Mouse (Mus musculus) embryonic facial prominence, embryonic 11.5 days (tissue): ENCODE results near the gene Rps28. TPM values are rescaled to one million over a fixed set of nuclear protein-coding genes. Genes with fewer than 3 reads are reported as not detected.

Experiments
- ATAC-seq: fragments of 200-750 bp; cut with Nextera tagmentation; replicated peaks from 2 replicates; pipeline ENCODE4 v1.8.0; 2017; ENCODE audit warnings: low read depth; ENCODE audit not compliant: insufficient number of reproducible peaks, low FRiP score, low TSS enrichment
- DNase-seq: peaks from one replicate; pipeline ENCODE4 v3.0.0-alpha.2; 2015; ENCODE audit warnings: low spot score
- H3K27ac ChIP-seq: fragments of 300-500 bp; sonication (generic); replicated peaks from 2 replicates; pipeline ENCODE4 v1.5.1; 2014; ENCODE audit warnings: mild to moderate bottlenecking, low read depth, low read length, control low read depth
- H3K27me3 ChIP-seq: fragments of 300-500 bp; sonication (generic); 2 replicates; pipeline ENCODE4 v1.6.1; 2014; ENCODE audit warnings: mild to moderate bottlenecking, low read length, moderate library complexity, mixed read lengths; ENCODE audit not compliant: control insufficient read depth, insufficient read depth
- H3K36me3 ChIP-seq: fragments of 300-500 bp; sonication (generic); replicated peaks from 2 replicates; pipeline ENCODE4 v1.6.1; 2014; ENCODE audit warnings: low read depth, mild to moderate bottlenecking, low read length, moderate library complexity, mixed read lengths; ENCODE audit not compliant: control insufficient read depth, insufficient read depth
- H3K4me1 ChIP-seq: fragments of 300-500 bp; sonication (generic); 2 replicates; pipeline ENCODE4 v1.6.1; 2014; ENCODE audit warnings: low read length, mixed read lengths; ENCODE audit not compliant: control insufficient read depth, insufficient read depth
- H3K4me2 ChIP-seq: fragments of 300-500 bp; sonication (generic); 2 replicates; pipeline ENCODE4 v1.6.1; 2014; ENCODE audit warnings: low read depth, mild to moderate bottlenecking, control low read depth, low read length, moderate library complexity
- H3K4me3 ChIP-seq: fragments of 300-500 bp; sonication (generic); 2 replicates; pipeline ENCODE4 v1.5.1; 2014; ENCODE audit warnings: low read depth, low read length, control low read depth
- H3K9ac ChIP-seq: fragments of 300-500 bp; sonication (generic); replicated peaks from 2 replicates; pipeline ENCODE4 v1.6.1; 2014; ENCODE audit warnings: mild to moderate bottlenecking, control low read depth, low read length
- H3K9me3 ChIP-seq: fragments of 300-500 bp; sonication (generic); replicated peaks from 2 replicates; pipeline ENCODE4 v1.6.1; 2016; ENCODE audit warnings: mild to moderate bottlenecking, low read length, inconsistent platforms, mixed read lengths; ENCODE audit not compliant: control insufficient read depth
- WGBS: fragments of 180-500 bp; shearing (Covaris S2); extraction: QIAGEN DNeasy Blood & Tissue Kit; methylation state at CpG from one replicate; pipeline ENCODE4 v1.1.7; 2014; 5-methylcytosine and 5-hydroxymethylcytosine counted together
- polyA plus RNA-seq: library from polyadenylated mRNA; unstranded; fragments of >200 nt; fragmentation: Nextera tagmentation; extraction: Ambion mirVana; gene quantifications from 2 replicates; pipeline ENCODE4 v1.2.1, GENCODE M21; 2014

The Rps28 gene
- polyA plus RNA-seq, 1 experiment from 2014 or later: 824 TPM

- Histone ChIP-seq H3K4me2 (no peak overlapping the region), H3K9me3 (no peaks in the 10 kb centered on the region), H3K4me1 (no peaks in the 10 kb centered on the region), H3K36me3 (no peaks in the 10 kb centered on the region), H3K27ac (no peak overlapping the region), H3K27me3 (no peaks in the 10 kb centered on the region), H3K4me3 (no peak overlapping the region), H3K9ac (no peak overlapping the region)
- DNase-seq (no peak), ATAC-seq (no peak)
- 61% methylated on average over 4 of the region's 4 CpGs for WGBS
Observed at GRCm38 (mm10) chr17:33788732-33789131, 35.6 kb downstream of the Rps28 start.

- Histone ChIP-seq H3K4me1 (peaks cover 5% of the 10 kb centered on the region; the same call in 1 of the 2 replicates), H3K27me3 (no peaks in the 10 kb centered on the region), H3K4me3 (no peak overlapping the region), H3K9me3 (no peaks in the 10 kb centered on the region), H3K9ac (no peak overlapping the region), H3K36me3 (no peaks in the 10 kb centered on the region), H3K4me2 (no peak overlapping the region), H3K27ac (no peak overlapping the region)
- ATAC-seq (no peak), DNase-seq (no peak)
- WGBS: 86% methylated on average over 18 of the region's 18 CpGs
Observed at GRCm38 (mm10) chr17:33786375-33786774, 38.0 kb downstream of the Rps28 start.

- Histone ChIP-seq H3K27ac (no peak overlapping the region), H3K4me1 (peaks cover 10% of the 10 kb centered on the region), H3K4me2 (no peak overlapping the region), H3K27me3 (no peaks in the 10 kb centered on the region), H3K9ac (no peak overlapping the region), H3K4me3 (no peak overlapping the region), H3K36me3 (no peaks in the 10 kb centered on the region), H3K9me3 (no peaks in the 10 kb centered on the region)
- DNase-seq (no peak), ATAC-seq (no peak)
- 87% methylated on average over 2 of the region's 2 CpGs for WGBS
Observed at GRCm38 (mm10) chr17:33784939-33785338, 39.4 kb downstream of the Rps28 start.

GRCm38 (mm10) chr17:33783408-33783807 is 41.0 kb downstream of the Rps28 start:
- peak; percentile 40 for DNase-seq
- Histone ChIP-seq H3K9me3 (no peaks in the 10 kb centered on the region), H3K27ac (no peak overlapping the region)

GRCm38 (mm10) chr17:33782067-33782466 is 42.3 kb downstream of the Rps28 start:
- H3K4me1 ChIP-seq: peaks cover 14% of the 10 kb centered on the region
- DNase-seq: no peak
- peak overlapping the region; percentile 44 for H3K4me3 ChIP-seq
- 50% methylated on average over 4 of the region's 4 CpGs for WGBS
- no peaks in the 10 kb centered on the region for H3K9me3 ChIP-seq
- peaks cover 3% of the 10 kb centered on the region for H3K36me3 ChIP-seq
- H3K4me2 ChIP-seq: peak overlapping the region; percentile 80
- H3K9ac ChIP-seq: no peak overlapping the region
- no peaks in the 10 kb centered on the region for H3K27me3 ChIP-seq
- H3K27ac ChIP-seq: no peak overlapping the region
- ATAC-seq: no peak

More at GRCm38 (mm10) chr17:33783408-33783807, 41.0 kb downstream of the Rps28 start:
- no peak for ATAC-seq
- no peaks in the 10 kb centered on the region for H3K36me3 ChIP-seq
- H3K4me1 ChIP-seq: peaks cover 14% of the 10 kb centered on the region
- no peaks in the 10 kb centered on the region for H3K27me3 ChIP-seq
- no peak overlapping the region; the same call in 1 of the 2 replicates for H3K9ac ChIP-seq
- H3K4me3 ChIP-seq: no peak overlapping the region
- H3K4me2 ChIP-seq: no peak overlapping the region

GRCm38 (mm10) chr17:33781124-33781977 is 43.0 kb downstream of the Rps28 start, which contains the start of gene Angptl4:
Gene Angptl4 (minus strand): TSS chr17:33781830.
- 2% methylated on average over 50 of the region's 50 CpGs for WGBS
- peak; percentile 72 for ATAC-seq
- H3K4me3 ChIP-seq: peak within 1 kb of the TSS; percentile 44
- no peaks in the 10 kb centered on the region for H3K27me3 ChIP-seq
- peak within 1 kb of the TSS; percentile 76 for H3K27ac ChIP-seq
- DNase-seq: peak; percentile 73
- H3K9ac ChIP-seq: peak within 1 kb of the TSS; percentile 73
- H3K9me3 ChIP-seq: no peaks in the 10 kb centered on the region
- H3K4me2 ChIP-seq: peak within 1 kb of the TSS; percentile 80
- peaks cover 14% of the 10 kb centered on the region for H3K4me1 ChIP-seq
- H3K36me3 ChIP-seq: peaks cover 7% of the 10 kb centered on the region

- peak overlapping the region; percentile 44 for H3K4me3 ChIP-seq
Observed at GRCm38 (mm10) chr17:33780431-33780830, 43.9 kb downstream of the Rps28 start.

GRCm38 (mm10) chr17:33779967-33780295 is 44.4 kb downstream of the Rps28 start:
- H3K4me2 ChIP-seq: peak overlapping the region; percentile 80
- DNase-seq (peak; percentile 19), ATAC-seq (no peak)
- peak overlapping the region; percentile 96 for H3K27ac ChIP-seq
- H3K9ac ChIP-seq: no peak overlapping the region; the same call in 1 of the 2 replicates
- H3K9me3 ChIP-seq: no peaks in the 10 kb centered on the region
- no peaks in the 10 kb centered on the region for H3K27me3 ChIP-seq
- peaks cover 14% of the 10 kb centered on the region for H3K4me1 ChIP-seq
- WGBS: 81% methylated on average over 5 of the region's 5 CpGs
- H3K4me3 ChIP-seq: peak overlapping the region; percentile 44; the same call in 1 of the 2 replicates
- peaks cover 7% of the 10 kb centered on the region for H3K36me3 ChIP-seq

More at GRCm38 (mm10) chr17:33780431-33780830, 43.9 kb downstream of the Rps28 start:
- DNase-seq (no peak), ATAC-seq (no peak)
- Histone ChIP-seq H3K9ac (peak overlapping the region; percentile 73), H3K27me3 (no peaks in the 10 kb centered on the region), H3K9me3 (no peaks in the 10 kb centered on the region), H3K36me3 (peaks cover 7% of the 10 kb centered on the region), H3K27ac (peak overlapping the region; percentile 96), H3K4me1 (peaks cover 14% of the 10 kb centered on the region), H3K4me2 (peak overlapping the region; percentile 80)
- 84% methylated on average over 5 of the region's 5 CpGs for WGBS
